Mouse (Mus musculus) bone marrow macrophage, adult 2 months (primary cell): ENCODE measurements around the gene Eif3c.

Source experiments
- CTCF ChIP-seq: IDR thresholded peaks from 2 replicates; pipeline ENCODE4 v1.5.1; 2012; ENCODE audit warnings: low read depth, mild to moderate bottlenecking, low read length, moderate library complexity
- POLR2A ChIP-seq: IDR thresholded peaks from 2 replicates; pipeline ENCODE4 v1.6.1; 2012; ENCODE audit warnings: mild to moderate bottlenecking, low read depth, low read length, borderline replicate concordance

DNA sequence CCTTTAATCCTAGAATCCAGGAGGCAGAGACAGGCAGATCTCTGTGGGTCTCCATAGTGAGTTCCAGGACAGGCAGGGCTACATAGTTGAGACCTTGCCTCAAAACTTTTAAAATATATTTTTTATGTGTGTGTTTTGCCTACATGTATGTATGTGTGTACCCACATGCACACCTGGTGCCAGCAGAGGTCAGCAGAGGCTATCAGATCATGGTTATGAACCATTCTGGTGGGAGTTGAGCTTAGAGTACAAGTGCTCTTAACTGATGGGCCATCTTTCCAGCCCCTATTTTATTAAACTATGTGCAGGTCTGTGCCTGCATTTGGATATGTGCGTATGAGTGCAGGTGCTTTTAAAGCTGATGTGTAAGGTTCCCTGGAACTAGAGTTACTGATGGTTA is 11.4 kb downstream of the Eif3c start:
- TF ChIP-seq CTCF: no peak
- no peak for TF ChIP-seq POLR2A
